Mouse (Mus musculus): ENCODE data around the gene Uchl4.

DNA sequence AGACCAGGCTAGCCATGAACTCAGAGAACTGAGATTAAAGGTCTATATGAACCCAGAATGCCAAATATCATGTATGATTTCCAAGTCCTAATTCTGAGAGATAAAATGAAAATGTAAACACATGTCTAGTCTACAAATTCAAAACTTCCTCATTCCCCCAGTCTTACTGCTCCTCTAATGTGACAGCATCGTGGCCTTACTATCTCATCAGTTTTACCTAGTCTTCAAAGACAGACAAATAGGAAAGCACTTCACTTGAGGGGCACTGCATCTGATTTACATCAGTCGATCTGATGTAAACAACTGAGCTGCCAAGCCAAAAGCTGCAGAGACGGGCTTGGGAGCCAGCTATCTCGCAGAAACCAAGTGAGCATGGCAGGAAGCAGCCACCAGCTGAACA lies 18.9 kb upstream of the Uchl4 start:
- TF ChIP-seq CTCF (IDR thresholded peaks at IDR 0.05; ENCODE audit: borderline replicate concordance, insufficient read depth, low read length) (no peak), POLR2A (IDR thresholded peaks at IDR 0.05; ENCODE audit: low read depth, low read length) (no peak)

Measured in embryonic fibroblast, embryonic 13.5 days (primary cell).